Mouse (Mus musculus): ENCODE data around the gene Tesc.

GRCm38 (mm10) chr5:118039241-118039668 lies 11.7 kb downstream of the Tesc start:
- TF ChIP-seq CTCF (IDR thresholded peaks at IDR 0.05; ENCODE audit: insufficient read depth, low read length), result no peak
- TF ChIP-seq POLR2A (IDR thresholded peaks at IDR 0.05; ENCODE audit: borderline replicate concordance, extremely low read depth, low read depth, low read length), result no peak

Data from lung, adult 2 months (tissue).